Mouse (Mus musculus) intestine, embryonic 15.5 days (tissue): Measurements from ENCODE around the gene Leng9. TPM values are rescaled to one million over a fixed set of nuclear protein-coding genes. Genes with fewer than 3 reads are reported as not detected.

Experiments used
- ATAC-seq: fragments of 200-750 bp; cut with Nextera tagmentation; 2 replicates; pipeline ENCODE4 v1.8.0; 2017; ENCODE audit warnings: moderate TSS enrichment, moderate library complexity
- H3K27ac ChIP-seq: fragments of 300-500 bp; sonication (generic); 2 replicates; pipeline ENCODE4 v1.5.1; 2015; ENCODE audit warnings: mild to moderate bottlenecking, inconsistent platforms
- H3K27me3 ChIP-seq: fragments of 300-500 bp; sonication (generic); replicated peaks from 2 replicates; pipeline ENCODE4 v1.6.1; 2015; ENCODE audit warnings: inconsistent platforms
- H3K36me3 ChIP-seq: fragments of 300-500 bp; sonication (generic); 2 replicates; pipeline ENCODE4 v1.6.1; 2015; ENCODE audit warnings: inconsistent platforms
- H3K4me1 ChIP-seq: fragments of 300-500 bp; sonication (generic); replicated peaks from 2 replicates; pipeline ENCODE4 v1.6.1; 2015; ENCODE audit warnings: inconsistent platforms
- H3K4me2 ChIP-seq: fragments of 300-500 bp; sonication (generic); replicated peaks from 2 replicates; pipeline ENCODE4 v1.6.1; 2015; ENCODE audit warnings: mild to moderate bottlenecking, inconsistent platforms
- H3K4me3 ChIP-seq: fragments of 300-500 bp; sonication (generic); replicated peaks from 2 replicates; pipeline ENCODE4 v1.5.1; 2015; ENCODE audit warnings: inconsistent platforms
- H3K9ac ChIP-seq: fragments of 300-500 bp; sonication (generic); 2 replicates; pipeline ENCODE4 v1.6.1; 2015; ENCODE audit warnings: inconsistent platforms
- H3K9me3 ChIP-seq: fragments of 300-500 bp; sonication (generic); 2 replicates; pipeline ENCODE4 v1.6.1; 2016; ENCODE audit warnings: inconsistent platforms
- WGBS: fragments of 180-500 bp; shearing (Covaris S2); methylation state at CpG from one replicate; pipeline ENCODE4 v1.1.7; 2015; 5-methylcytosine and 5-hydroxymethylcytosine counted together
- polyA plus RNA-seq: library from polyadenylated mRNA; unstranded; fragments of >200 nt; fragmentation: Nextera tagmentation; extraction: Ambion mirVana; gene quantifications from 2 replicates; pipeline ENCODE4 v1.2.1, GENCODE M21; 2015

Gene Leng9
- polyA plus RNA-seq, 1 experiment from 2014 or later = 4.5 TPM

- no peaks in the 10 kb centered on the region for H3K9me3 ChIP-seq
- 65% methylated on average over 6 of the region's 6 CpGs for WGBS
- no peaks in the 10 kb centered on the region for H3K36me3 ChIP-seq
- no peak overlapping the region for H3K4me3 ChIP-seq
- no peaks in the 10 kb centered on the region for H3K27me3 ChIP-seq
- no peak overlapping the region for H3K27ac ChIP-seq
- peaks cover 12% of the 10 kb centered on the region; the same call in 1 of the 2 replicates for H3K4me1 ChIP-seq
- H3K4me2 ChIP-seq = no peak overlapping the region
- no peak for ATAC-seq
- H3K9ac ChIP-seq = no peak overlapping the region
Observed at GRCm38 (mm10) chr7:4128860-4129259, 21.3 kb downstream of the Leng9 start.

- Histone ChIP-seq H3K27ac (no peak overlapping the region), H3K4me3 (no peak overlapping the region), H3K27me3 (no peaks in the 10 kb centered on the region), H3K9me3 (no peaks in the 10 kb centered on the region), H3K36me3 (no peaks in the 10 kb centered on the region), H3K4me1 (peaks cover 12% of the 10 kb centered on the region; the same call in 1 of the 2 replicates), H3K4me2 (no peak overlapping the region), H3K9ac (no peak overlapping the region)
- no peak for ATAC-seq
- 80% methylated on average over 4 of the region's 4 CpGs for WGBS
Observed at GRCm38 (mm10) chr7:4127894-4128293, 22.3 kb downstream of the Leng9 start.

- H3K27ac ChIP-seq = no peak overlapping the region
- 90% methylated on average over 11 of the region's 11 CpGs for WGBS
- H3K27me3 ChIP-seq = no peaks in the 10 kb centered on the region
- H3K9me3 ChIP-seq = no peaks in the 10 kb centered on the region
- no peak overlapping the region for H3K4me3 ChIP-seq
- H3K4me2 ChIP-seq = no peak overlapping the region
- H3K4me1 ChIP-seq = peaks cover 12% of the 10 kb centered on the region; the same call in 1 of the 2 replicates
- ATAC-seq = no peak
- H3K9ac ChIP-seq = no peak overlapping the region
- no peaks in the 10 kb centered on the region for H3K36me3 ChIP-seq
Observed at GRCm38 (mm10) chr7:4126992-4127785, 23.0 kb downstream of the Leng9 start.

GRCm38 (mm10) chr7:4125306-4125705 lies 24.9 kb downstream of the Leng9 start:
- no peak overlapping the region for H3K4me3 ChIP-seq
- no peaks in the 10 kb centered on the region for H3K9me3 ChIP-seq
- H3K27ac ChIP-seq = no peak overlapping the region
- H3K36me3 ChIP-seq = no peaks in the 10 kb centered on the region
- no peak overlapping the region for H3K9ac ChIP-seq
- H3K27me3 ChIP-seq = peaks cover 6% of the 10 kb centered on the region; the same call in 1 of the 2 replicates
- H3K4me2 ChIP-seq = no peak overlapping the region
- ATAC-seq = no peak
- 23% methylated on average over 9 of the region's 9 CpGs for WGBS
- H3K4me1 ChIP-seq = peaks cover 6% of the 10 kb centered on the region; the same call in 1 of the 2 replicates

GRCm38 (mm10) chr7:4124856-4125255 lies 25.3 kb downstream of the Leng9 start:
- Histone ChIP-seq H3K4me2 (no peak overlapping the region), H3K36me3 (no peaks in the 10 kb centered on the region), H3K4me3 (no peak overlapping the region), H3K27me3 (peaks cover 10% of the 10 kb centered on the region; the same call in 1 of the 2 replicates), H3K9ac (peak overlapping the region; percentile 5; the same call in 1 of the 2 replicates), H3K9me3 (no peaks in the 10 kb centered on the region), H3K4me1 (peaks cover 6% of the 10 kb centered on the region; the same call in 1 of the 2 replicates), H3K27ac (no peak overlapping the region)
- ATAC-seq = no peak
- 28% methylated on average over 5 of the region's 5 CpGs for WGBS

- H3K9ac ChIP-seq = peak overlapping the region; percentile 5; the same call in 1 of the 2 replicates
- H3K27me3 ChIP-seq = peaks cover 15% of the 10 kb centered on the region
- peak overlapping the region; percentile 42 for H3K4me2 ChIP-seq
- peak; percentile 55 for ATAC-seq
- 2% methylated on average over 10 of the region's 10 CpGs for WGBS
- no peaks in the 10 kb centered on the region for H3K36me3 ChIP-seq
- no peaks in the 10 kb centered on the region for H3K9me3 ChIP-seq
- H3K27ac ChIP-seq = no peak overlapping the region
- no peak overlapping the region for H3K4me3 ChIP-seq
- H3K4me1 ChIP-seq = peaks cover 9% of the 10 kb centered on the region
Observed at GRCm38 (mm10) chr7:4124315-4124759, 25.8 kb downstream of the Leng9 start.

GRCm38 (mm10) chr7:4123732-4124131 lies 26.4 kb downstream of the Leng9 start:
- H3K27ac ChIP-seq = no peak overlapping the region
- H3K9me3 ChIP-seq = no peaks in the 10 kb centered on the region
- ATAC-seq = peak; percentile 48
- no peaks in the 10 kb centered on the region for H3K36me3 ChIP-seq
- H3K4me2 ChIP-seq = no peak overlapping the region
- H3K4me3 ChIP-seq = no peak overlapping the region
- H3K9ac ChIP-seq = no peak overlapping the region
- peaks cover 10% of the 10 kb centered on the region for H3K4me1 ChIP-seq
- H3K27me3 ChIP-seq = peaks cover 18% of the 10 kb centered on the region
- 63% methylated on average over 1 of the region's 1 CpGs for WGBS

GRCm38 (mm10) chr7:4122783-4123182 lies 27.4 kb downstream of the Leng9 start:
- WGBS = 81% methylated on average over 10 of the region's 10 CpGs
- peaks cover 18% of the 10 kb centered on the region for H3K27me3 ChIP-seq
- no peak for ATAC-seq
- H3K4me1 ChIP-seq = peaks cover 10% of the 10 kb centered on the region
- no peak overlapping the region for H3K27ac ChIP-seq
- H3K36me3 ChIP-seq = no peaks in the 10 kb centered on the region
- no peak overlapping the region for H3K4me3 ChIP-seq
- no peaks in the 10 kb centered on the region for H3K9me3 ChIP-seq
- no peak overlapping the region for H3K9ac ChIP-seq
- H3K4me2 ChIP-seq = no peak overlapping the region

GRCm38 (mm10) chr7:4122076-4122768 lies 28.0 kb downstream of the Leng9 start:
- ATAC-seq = no peak
- WGBS = 52% methylated on average over 11 of the region's 11 CpGs

GRCm38 (mm10) chr7:4119976-4120921 lies 29.9 kb downstream of the Leng9 start:
- peak overlapping the region; percentile 42 for H3K4me3 ChIP-seq
- H3K36me3 ChIP-seq = no peaks in the 10 kb centered on the region
- peak overlapping the region; percentile 66 for H3K4me2 ChIP-seq
- H3K9me3 ChIP-seq = no peaks in the 10 kb centered on the region
- peaks cover 10% of the 10 kb centered on the region for H3K4me1 ChIP-seq
- H3K9ac ChIP-seq = peak overlapping the region; percentile 42; the same call in 1 of the 2 replicates
- H3K27me3 ChIP-seq = peaks cover 18% of the 10 kb centered on the region
- no peak for ATAC-seq
- WGBS = 22% methylated on average over 19 of the region's 19 CpGs
- H3K27ac ChIP-seq = no peak overlapping the region

More at GRCm38 (mm10) chr7:4122076-4122768, 28.0 kb downstream of the Leng9 start:
- H3K9ac ChIP-seq = no peak overlapping the region
- H3K27me3 ChIP-seq = peaks cover 18% of the 10 kb centered on the region
- no peaks in the 10 kb centered on the region for H3K9me3 ChIP-seq
- no peak overlapping the region for H3K27ac ChIP-seq
- H3K4me2 ChIP-seq = no peak overlapping the region
- no peaks in the 10 kb centered on the region for H3K36me3 ChIP-seq
- H3K4me1 ChIP-seq = peaks cover 10% of the 10 kb centered on the region
- no peak overlapping the region for H3K4me3 ChIP-seq

- peak; percentile 37 for ATAC-seq
- H3K9me3 ChIP-seq = no peaks in the 10 kb centered on the region
- WGBS = under 1% methylated on average over 25 of the region's 37 CpGs
- H3K4me3 ChIP-seq = peak within 1 kb of the TSS; percentile 42
- H3K4me1 ChIP-seq = peaks cover 5% of the 10 kb centered on the region
- no peak within 1 kb of the TSS for H3K27ac ChIP-seq
- H3K9ac ChIP-seq = peak within 1 kb of the TSS; percentile 42
- H3K27me3 ChIP-seq = peaks cover 18% of the 10 kb centered on the region
- no peaks in the 10 kb centered on the region for H3K36me3 ChIP-seq
- peak within 1 kb of the TSS; percentile 66 for H3K4me2 ChIP-seq
Observed at GRCm38 (mm10) chr7:4119344-4119902, 30.8 kb downstream of the Leng9 start, which contains the start of gene Ttyh1. Gene Ttyh1, plus strand, starts transcription at chr7:4119408.
